Mouse (Mus musculus): ENCODE results near the gene Faxc. TPM values are rescaled to one million over a fixed set of nuclear protein-coding genes. Genes with fewer than 3 reads are reported as not detected.

The Faxc gene
- total and polyA plus RNA-seq, 2 experiments from 2014 or later = 10.5 to 52.7 TPM

GRCm38 (mm10) chr4:21937890-21938289 is 6.8 kb downstream of the Faxc start:
- DNase-seq (ENCODE audit: low spot score) = no peak
- Histone ChIP-seq H3K27ac (no peak overlapping the region), H3K4me2 (ENCODE audit: low read depth, low read length) (no peak overlapping the region), H3K9me3 (ENCODE audit: low read length) (no peaks in the 10 kb centered on the region), H3K9ac (replicated peaks; ENCODE audit: low read length) (no peak overlapping the region), H3K27me3 (ENCODE audit: insufficient read depth, low read length) (no peaks in the 10 kb centered on the region), H3K4me1 (ENCODE audit: insufficient read depth, low read length) (peaks cover 8% of the 10 kb centered on the region; the same call in 1 of the 2 replicates), H3K36me3 (ENCODE audit: insufficient read depth, low read length) (no peaks in the 10 kb centered on the region; the same call in 1 of the 2 replicates), H3K4me3 (ENCODE audit: low read length) (no peak overlapping the region)
- no peak for TF ChIP-seq CTCF (IDR thresholded peaks at IDR 0.05; ENCODE audit: low read depth)
- 86% methylated on average over 8 of the region's 8 CpGs for WGBS
- no peak for ATAC-seq

DNA sequence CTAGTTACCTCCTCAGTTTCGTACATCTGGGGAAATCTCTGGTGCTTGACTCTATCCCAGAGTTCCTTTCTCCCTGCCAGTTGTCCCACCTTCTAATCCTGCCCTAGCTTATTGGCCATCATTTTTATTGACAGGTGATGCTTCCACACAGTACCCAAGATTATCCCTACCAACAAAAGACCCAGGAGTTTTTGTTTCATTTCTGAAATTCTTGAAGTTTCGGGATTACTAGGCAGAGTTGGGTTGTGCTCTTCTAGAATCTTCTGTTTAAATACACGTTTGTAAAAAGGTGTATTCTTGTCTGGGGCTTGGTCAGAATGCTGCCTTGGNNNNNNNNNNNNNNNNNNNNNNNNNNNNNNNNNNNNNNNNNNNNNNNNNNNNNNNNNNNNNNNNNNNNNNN is 13.5 kb downstream of the Faxc start:
- TF ChIP-seq CTCF (IDR thresholded peaks at IDR 0.05; ENCODE audit: low read depth) = no peak
- H3K4me2 ChIP-seq (ENCODE audit: low read depth, low read length) = no peak overlapping the region
- ATAC-seq (no peak), DNase-seq (ENCODE audit: low spot score) (no peak)
- H3K4me3 ChIP-seq (ENCODE audit: low read length) = no peak overlapping the region
- no peak overlapping the region for H3K27ac ChIP-seq
- WGBS = 90% methylated on average over 3 of the region's 3 CpGs
- no peak overlapping the region for H3K9ac ChIP-seq (replicated peaks; ENCODE audit: low read length)
- H3K27me3 ChIP-seq (ENCODE audit: insufficient read depth, low read length) = no peaks in the 10 kb centered on the region
- no peaks in the 10 kb centered on the region for H3K9me3 ChIP-seq (ENCODE audit: low read length)
- peaks cover 7% of the 10 kb centered on the region; the same call in 1 of the 2 replicates for H3K36me3 ChIP-seq (ENCODE audit: insufficient read depth, low read length)
- H3K4me1 ChIP-seq (ENCODE audit: insufficient read depth, low read length) = no peaks in the 10 kb centered on the region

DNA sequence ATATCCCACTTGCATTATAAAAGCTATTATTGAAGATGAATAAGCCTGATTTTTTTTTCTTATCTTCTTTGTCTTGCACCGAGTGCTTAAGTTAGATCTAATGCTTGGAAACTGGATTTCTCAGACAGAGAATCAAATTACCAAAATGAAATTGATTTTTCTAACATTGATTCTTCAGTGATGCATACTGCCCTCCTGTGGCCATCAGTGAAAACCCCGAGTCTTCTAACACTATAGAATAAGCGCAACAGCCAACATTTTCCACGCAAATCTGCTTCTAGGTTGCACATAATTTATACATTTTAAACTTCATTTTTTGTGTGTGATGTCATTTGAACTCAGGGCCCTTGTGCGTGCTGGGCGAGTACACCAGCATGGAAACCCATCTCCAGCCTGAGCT is 20.3 kb downstream of the Faxc start:
- peak; percentile 73 for TF ChIP-seq CTCF (IDR thresholded peaks at IDR 0.05; ENCODE audit: low read depth)
- no peaks in the 10 kb centered on the region for H3K9me3 ChIP-seq (ENCODE audit: low read length)
- 43% methylated on average over 6 of the region's 6 CpGs for WGBS
- H3K27me3 ChIP-seq (ENCODE audit: insufficient read depth, low read length) = no peaks in the 10 kb centered on the region
- H3K4me1 ChIP-seq (ENCODE audit: insufficient read depth, low read length) = no peaks in the 10 kb centered on the region
- 0 out of 2 replicates have a peak overlapping the region, but pooled peaks have one; percentile 32 for H3K27ac ChIP-seq
- peaks cover 7% of the 10 kb centered on the region; the same call in 1 of the 2 replicates for H3K36me3 ChIP-seq (ENCODE audit: insufficient read depth, low read length)
- DNase-seq (ENCODE audit: low spot score) (peak; percentile 74), ATAC-seq (no peak)
- H3K4me2 ChIP-seq (ENCODE audit: low read depth, low read length) = no peak overlapping the region
- no peak overlapping the region for H3K9ac ChIP-seq (replicated peaks; ENCODE audit: low read length)
- H3K4me3 ChIP-seq (ENCODE audit: low read length) = no peak overlapping the region

DNA sequence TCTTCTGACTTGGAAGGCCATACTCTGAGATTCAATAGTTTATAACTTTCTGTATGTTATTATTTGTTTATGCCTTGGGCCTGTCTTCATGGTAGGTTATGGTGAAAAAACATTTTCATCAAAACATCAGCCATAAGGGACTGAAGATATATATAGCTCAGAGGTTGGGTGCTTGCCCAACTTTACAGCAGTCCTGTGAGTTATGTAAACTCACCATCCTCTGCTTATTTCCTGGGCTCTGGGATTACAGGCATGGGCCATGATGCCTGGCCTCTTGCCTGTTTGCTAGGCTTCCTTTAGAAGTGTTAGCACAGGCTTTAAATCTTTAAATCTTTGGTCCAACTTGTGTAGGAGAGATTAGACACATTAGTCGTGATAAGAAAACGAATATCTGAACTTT is 21.1 kb downstream of the Faxc start:
- Histone ChIP-seq H3K9me3 (ENCODE audit: low read length) (no peaks in the 10 kb centered on the region), H3K27me3 (ENCODE audit: insufficient read depth, low read length) (no peaks in the 10 kb centered on the region), H3K4me2 (ENCODE audit: low read depth, low read length) (no peak overlapping the region), H3K4me1 (ENCODE audit: insufficient read depth, low read length) (no peaks in the 10 kb centered on the region), H3K27ac (no peak overlapping the region), H3K9ac (replicated peaks; ENCODE audit: low read length) (no peak overlapping the region), H3K36me3 (ENCODE audit: insufficient read depth, low read length) (peaks cover 7% of the 10 kb centered on the region; the same call in 1 of the 2 replicates), H3K4me3 (ENCODE audit: low read length) (no peak overlapping the region)
- no peak for DNase-seq (ENCODE audit: low spot score)
- TF ChIP-seq CTCF (IDR thresholded peaks at IDR 0.05; ENCODE audit: low read depth) = no peak
- no peak for ATAC-seq
- WGBS = 80% methylated on average over 2 of the region's 2 CpGs

- Histone ChIP-seq H3K27ac (no peak overlapping the region), H3K4me3 (ENCODE audit: low read length) (no peak overlapping the region), H3K4me1 (ENCODE audit: insufficient read depth, low read length) (no peaks in the 10 kb centered on the region), H3K9ac (replicated peaks; ENCODE audit: low read length) (no peak overlapping the region), H3K4me2 (ENCODE audit: low read depth, low read length) (no peak overlapping the region), H3K9me3 (ENCODE audit: low read length) (no peaks in the 10 kb centered on the region), H3K27me3 (ENCODE audit: insufficient read depth, low read length) (no peaks in the 10 kb centered on the region), H3K36me3 (ENCODE audit: insufficient read depth, low read length) (peaks cover 12% of the 10 kb centered on the region; the same call in 1 of the 2 replicates)
- peak; percentile 73 for TF ChIP-seq CTCF (IDR thresholded peaks at IDR 0.05; ENCODE audit: low read depth)
- peak; percentile 73 for DNase-seq (ENCODE audit: low spot score)
- ATAC-seq = peak; percentile 84
- 59% methylated on average over 7 of the region's 7 CpGs for WGBS
These were observed 26.6 kb downstream of the Faxc start for GRCm38 (mm10) chr4:21957570-21958321.

DNA sequence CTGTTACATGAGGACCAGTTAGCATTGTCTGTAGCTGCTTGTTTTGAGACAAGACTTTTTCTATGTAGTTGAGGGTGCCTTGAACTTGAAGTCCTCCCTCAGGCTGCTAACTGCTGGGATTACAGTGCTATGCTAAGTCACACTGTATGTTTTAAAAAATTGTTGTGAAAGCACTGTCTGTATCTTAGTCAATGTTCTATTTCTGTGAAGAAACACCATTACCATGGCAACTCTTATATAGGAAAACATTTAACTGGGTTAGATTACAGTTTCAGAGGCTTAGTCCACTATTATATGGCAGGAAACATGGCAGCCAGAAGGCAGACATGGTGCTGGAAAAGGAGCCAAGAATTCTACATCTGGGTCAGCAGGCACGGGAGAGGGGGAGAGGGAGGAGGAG is 40.8 kb downstream of the Faxc start:
- no peaks in the 10 kb centered on the region for H3K36me3 ChIP-seq (ENCODE audit: insufficient read depth, low read length)
- H3K27ac ChIP-seq = no peak overlapping the region
- H3K9ac ChIP-seq (replicated peaks; ENCODE audit: low read length) = no peak overlapping the region
- TF ChIP-seq CTCF (IDR thresholded peaks at IDR 0.05; ENCODE audit: low read depth) = no peak
- H3K4me2 ChIP-seq (ENCODE audit: low read depth, low read length) = no peak overlapping the region
- no peaks in the 10 kb centered on the region for H3K27me3 ChIP-seq (ENCODE audit: insufficient read depth, low read length)
- no peaks in the 10 kb centered on the region for H3K4me1 ChIP-seq (ENCODE audit: insufficient read depth, low read length)
- ATAC-seq (no peak), DNase-seq (ENCODE audit: low spot score) (no peak)
- H3K4me3 ChIP-seq (ENCODE audit: low read length) = no peak overlapping the region
- H3K9me3 ChIP-seq (ENCODE audit: low read length) = no peaks in the 10 kb centered on the region
- WGBS = 6% methylated on average over 1 of the region's 1 CpGs

- Histone ChIP-seq H3K27ac (no peak overlapping the region), H3K4me3 (ENCODE audit: low read length) (no peak overlapping the region), H3K36me3 (ENCODE audit: insufficient read depth, low read length) (no peaks in the 10 kb centered on the region), H3K9me3 (ENCODE audit: low read length) (no peaks in the 10 kb centered on the region), H3K4me2 (ENCODE audit: low read depth, low read length) (no peak overlapping the region), H3K4me1 (ENCODE audit: insufficient read depth, low read length) (no peaks in the 10 kb centered on the region), H3K9ac (replicated peaks; ENCODE audit: low read length) (no peak overlapping the region), H3K27me3 (ENCODE audit: insufficient read depth, low read length) (no peaks in the 10 kb centered on the region)
- DNase-seq (ENCODE audit: low spot score) (peak; percentile 46), ATAC-seq (no peak)
- 43% methylated on average over 3 of the region's 3 CpGs for WGBS
- no peak for TF ChIP-seq CTCF (IDR thresholded peaks at IDR 0.05; ENCODE audit: low read depth)
These were observed 43.0 kb downstream of the Faxc start for GRCm38 (mm10) chr4:21974126-21974525.
